Mouse (Mus musculus) spleen, adult 2 months (tissue): ENCODE data around the gene Gstm1.

ENCODE experiments used
- CTCF ChIP-seq: fragments of 200-500 bp; IDR thresholded peaks from 2 replicates; pipeline ENCODE4 v1.5.1; 2011; ENCODE audit warnings: mild to moderate bottlenecking, inconsistent platforms; ENCODE audit not compliant: insufficient read depth, insufficient read length, insufficient replicate concordance; ENCODE audit errors: extremely low read depth
- POLR2A ChIP-seq: fragments of 200-500 bp; IDR thresholded peaks from 2 replicates; pipeline ENCODE4 v1.6.1; 2011; ENCODE audit warnings: low read depth, low read length, inconsistent platforms

GRCm38 (mm10) chr3:108017473-108018189 is at the start of gene Gstm1:
- TF ChIP-seq CTCF (peak; percentile 53; the same call in 1 of the 2 replicates), POLR2A (no peak; the same call in 1 of the 2 replicates)
